Mouse (Mus musculus) layer of hippocampus, adult 2 months (tissue): Measurements from ENCODE around the gene Ptprk. TPM values are rescaled to one million over a fixed set of nuclear protein-coding genes. Genes with fewer than 3 reads are reported as not detected.

Experiments
- DNase-seq, 2 experiments: peaks; one replicate each; pipeline ENCODE4 v3.0.0; 2022; ENCODE audit warnings: low spot score in 2 of 2
- H3K27ac ChIP-seq: fragments of 200-600 bp; 2 replicates; pipeline ENCODE4 v1.8.1; 2022
- H3K4me3 ChIP-seq: fragments of 200-600 bp; 2 replicates; pipeline ENCODE4 v1.8.1; 2022; ENCODE audit warnings: mild to moderate bottlenecking
- CTCF ChIP-seq: fragments of 200-600 bp; conservative IDR thresholded peaks from 2 replicates; pipeline ENCODE4 v1.8.1; 2022; ENCODE audit warnings: antibody characterized with exemption, mild to moderate bottlenecking, moderate library complexity
- total RNA-seq, 2 experiments: library from RNA; stranded (reverse); gene quantifications; 2 replicates each; pipeline ENCODE4 v1.2.3; 2021

The Ptprk gene
- total RNA-seq, 2 experiments from 2014 or later = 52.2 to 59.9 TPM

GRCm38 (mm10) chr10:28171196-28171595, 96.6 kb downstream of the Ptprk start:
- no peak for DNase-seq
- TF ChIP-seq CTCF = no peak
- Histone ChIP-seq H3K4me3 (no peak overlapping the region), H3K27ac (no peak overlapping the region)

- H3K27ac ChIP-seq = peak overlapping the region; percentile 44
- DNase-seq = no peak
- no peak for TF ChIP-seq CTCF
- no peak overlapping the region for H3K4me3 ChIP-seq
Measured at GRCm38 (mm10) chr10:28178876-28179275, 104.3 kb downstream of the Ptprk start.

DNA sequence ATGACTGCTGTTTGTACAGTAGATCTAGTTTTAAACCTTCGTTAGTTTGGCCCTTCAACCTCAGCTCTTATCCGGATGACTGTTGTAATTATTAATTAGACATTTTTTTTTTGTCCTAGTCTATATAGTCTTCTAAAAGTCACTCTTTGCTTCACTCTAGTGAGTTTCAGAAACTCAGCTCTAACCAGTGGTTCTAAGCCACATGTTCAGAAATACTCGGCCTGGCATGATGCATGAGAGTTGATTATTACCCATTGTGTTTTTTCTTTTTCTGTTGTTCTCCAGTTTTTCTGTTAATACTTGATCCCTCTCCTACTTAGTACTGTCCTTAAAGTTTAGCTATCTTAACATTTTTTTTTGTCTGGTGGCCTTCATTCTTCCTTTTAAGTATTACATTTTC, 107.5 kb downstream of the Ptprk start:
- DNase-seq = no peak
- no peak for TF ChIP-seq CTCF
- Histone ChIP-seq H3K27ac (no peak overlapping the region), H3K4me3 (no peak overlapping the region)

GRCm38 (mm10) chr10:28184675-28185074, 110.1 kb downstream of the Ptprk start:
- no peak for DNase-seq
- H3K27ac ChIP-seq = no peak overlapping the region
- no peak overlapping the region for H3K4me3 ChIP-seq
- TF ChIP-seq CTCF = no peak

GRCm38 (mm10) chr10:28185326-28185725, 110.7 kb downstream of the Ptprk start:
- no peak overlapping the region for H3K27ac ChIP-seq
- no peak for TF ChIP-seq CTCF
- no peak overlapping the region for H3K4me3 ChIP-seq
- no peak for DNase-seq

GRCm38 (mm10) chr10:28186018-28186800, 111.6 kb downstream of the Ptprk start:
- TF ChIP-seq CTCF = no peak
- no peak for DNase-seq
- Histone ChIP-seq H3K4me3 (no peak overlapping the region), H3K27ac (no peak overlapping the region)

DNA sequence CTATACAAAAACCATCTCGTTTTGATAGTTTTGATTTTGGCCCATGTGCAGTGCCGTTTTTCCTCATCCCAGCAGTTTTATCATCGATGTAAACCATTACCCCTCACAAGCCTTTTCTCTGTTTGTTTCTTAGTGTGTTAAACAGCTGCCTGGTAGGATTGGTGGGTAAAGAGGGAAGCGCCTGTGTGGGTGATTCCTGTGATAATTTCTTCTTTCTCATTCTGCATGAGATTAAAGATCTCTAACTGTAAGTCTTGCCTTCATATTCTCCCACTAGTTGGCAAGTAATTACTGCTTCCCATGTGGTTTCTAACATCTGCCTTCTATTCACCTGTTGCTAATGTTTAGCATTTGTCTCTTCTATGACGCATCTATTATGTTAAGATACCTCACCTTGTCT, 116.8 kb downstream of the Ptprk start:
- no peak for DNase-seq
- no peak for TF ChIP-seq CTCF
- Histone ChIP-seq H3K27ac (no peak overlapping the region), H3K4me3 (no peak overlapping the region)

DNA sequence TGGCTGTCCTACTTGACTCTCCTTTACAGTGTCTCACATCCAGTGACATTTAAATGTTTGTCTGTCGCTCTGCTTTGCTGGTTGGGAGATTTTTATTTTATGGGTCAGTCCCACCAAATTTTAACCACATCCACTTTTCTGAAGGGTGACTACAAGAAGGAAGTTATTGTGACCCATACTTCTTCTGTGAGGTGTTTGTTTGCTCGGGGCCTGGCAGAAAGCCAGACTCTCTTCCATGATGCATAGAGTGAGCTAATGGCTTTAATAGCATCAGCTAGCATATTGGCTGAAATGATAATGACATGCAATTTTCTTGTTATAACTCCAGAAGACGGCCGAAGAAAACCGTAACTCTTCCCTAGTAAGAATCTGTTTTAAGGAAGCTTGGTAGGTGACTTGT, 119.0 kb downstream of the Ptprk start:
- Histone ChIP-seq H3K4me3 (no peak overlapping the region), H3K27ac (no peak overlapping the region)
- DNase-seq = no peak
- no peak for TF ChIP-seq CTCF

GRCm38 (mm10) chr10:28200609-28201008, 126.0 kb downstream of the Ptprk start:
- TF ChIP-seq CTCF = no peak
- DNase-seq = no peak
- H3K4me3 ChIP-seq = no peak overlapping the region

DNA sequence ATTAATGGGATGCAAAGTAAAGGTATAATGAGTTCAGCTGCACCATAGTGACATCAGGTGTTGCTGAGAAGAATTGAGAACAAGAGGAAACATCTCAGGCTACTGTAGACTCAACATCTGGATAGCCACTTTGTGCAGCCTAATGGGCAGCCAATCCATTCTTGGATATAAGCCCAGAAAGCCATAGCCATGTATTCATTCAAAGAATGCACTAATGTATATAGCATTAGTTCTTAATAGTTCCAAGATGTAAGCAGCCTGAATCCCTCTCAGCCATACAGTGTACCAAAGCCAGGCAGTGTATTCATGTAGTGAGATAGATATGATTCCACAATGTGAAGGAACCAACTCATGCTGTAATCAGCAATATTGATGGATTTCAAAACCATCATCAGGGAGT, 134.8 kb downstream of the Ptprk start:
- H3K4me3 ChIP-seq = no peak overlapping the region
- no peak overlapping the region for H3K27ac ChIP-seq
- TF ChIP-seq CTCF = no peak
- DNase-seq = no peak

More at GRCm38 (mm10) chr10:28200609-28201008, 126.0 kb downstream of the Ptprk start:
- no peak overlapping the region for H3K27ac ChIP-seq

DNA sequence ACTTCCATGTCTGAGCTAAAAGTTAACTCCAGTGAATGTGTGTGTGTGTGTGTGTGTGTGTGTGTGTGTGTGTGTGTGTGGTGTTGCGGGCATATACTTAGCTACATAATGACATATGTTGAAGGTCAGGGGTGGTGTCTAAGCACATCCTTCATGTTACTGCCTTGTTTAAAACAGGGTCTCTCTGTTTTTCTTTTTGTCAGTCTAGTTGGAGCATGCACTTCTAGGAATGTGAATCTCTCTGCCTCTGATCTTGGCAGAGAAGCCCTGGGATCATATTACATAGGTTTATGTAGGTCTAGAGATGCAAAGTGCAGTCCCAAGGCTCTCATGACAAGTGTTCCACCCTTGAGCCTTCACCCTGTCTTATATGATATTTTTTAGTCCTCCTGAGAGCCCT, 137.5 kb downstream of the Ptprk start:
- no peak for DNase-seq
- TF ChIP-seq CTCF = no peak
- Histone ChIP-seq H3K27ac (no peak overlapping the region), H3K4me3 (no peak overlapping the region)

DNA sequence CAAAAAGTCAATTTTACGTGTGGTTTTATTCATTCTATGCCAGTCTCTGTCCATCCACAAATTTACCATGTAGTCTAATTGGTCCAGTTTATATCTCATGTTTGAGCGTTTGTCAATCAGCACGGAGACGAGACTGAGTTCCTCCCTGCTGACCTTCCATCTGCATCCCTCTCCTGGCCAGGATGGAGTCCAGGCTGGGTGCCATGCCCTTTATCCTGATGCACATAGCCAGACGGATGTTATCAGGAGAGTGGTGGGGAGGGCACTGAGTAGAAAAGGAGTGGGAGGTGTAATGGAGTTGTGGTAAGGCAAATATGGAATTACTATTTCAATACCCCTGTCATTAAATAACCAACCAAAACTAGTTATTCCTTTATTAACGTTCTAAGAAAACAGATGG, 140.5 kb downstream of the Ptprk start:
- DNase-seq = no peak
- TF ChIP-seq CTCF = no peak
- Histone ChIP-seq H3K27ac (no peak overlapping the region), H3K4me3 (no peak overlapping the region)

DNA sequence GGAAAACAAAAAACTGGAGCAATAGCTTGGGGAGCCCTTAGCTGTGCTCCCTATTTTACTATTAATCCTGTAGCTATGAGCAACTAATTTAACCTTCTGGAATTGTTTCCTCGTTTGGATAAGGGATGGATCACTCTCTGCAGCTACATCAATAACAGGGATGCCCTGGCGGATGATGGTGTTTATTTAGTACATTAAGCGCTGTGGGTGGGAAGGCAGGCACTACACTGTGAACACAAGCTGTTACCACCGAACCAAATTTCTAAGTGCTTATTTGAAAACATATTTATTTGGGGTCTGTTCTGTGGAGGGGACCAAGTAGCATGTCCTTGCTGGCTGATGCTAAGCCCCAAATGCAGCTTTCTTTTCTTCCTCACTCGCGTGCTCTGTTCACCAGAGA, 149.0 kb downstream of the Ptprk start:
- 0 out of 2 replicates have a peak overlapping the region, but pooled peaks have one; percentile 9 for H3K27ac ChIP-seq
- peak in 1 of 2 experiments; percentile 23 for DNase-seq
- no peak for TF ChIP-seq CTCF
- no peak overlapping the region for H3K4me3 ChIP-seq

DNA sequence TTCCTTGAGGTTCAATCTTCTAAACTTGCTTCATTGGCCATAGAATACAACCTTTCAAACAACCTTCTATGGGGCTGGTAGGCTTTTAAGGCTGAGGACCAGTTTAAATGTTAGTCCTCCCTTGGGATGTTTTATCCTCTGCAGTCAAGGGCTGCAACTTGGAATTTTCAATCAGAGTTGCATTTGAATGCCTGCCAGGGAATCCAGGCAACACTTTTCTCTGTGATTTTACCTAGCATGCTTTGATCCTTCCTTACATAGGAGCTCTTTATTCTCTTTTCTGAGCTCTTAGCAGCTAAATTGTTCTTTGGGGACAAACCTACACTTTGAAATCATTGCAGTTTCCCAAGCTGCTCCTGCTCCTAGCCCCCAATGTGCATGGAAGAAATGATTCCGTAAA, 149.8 kb downstream of the Ptprk start:
- H3K27ac ChIP-seq = no peak overlapping the region
- DNase-seq = no peak
- TF ChIP-seq CTCF = no peak
- H3K4me3 ChIP-seq = no peak overlapping the region
